Mouse (Mus musculus): ENCODE measurements around the gene Stk25. TPM values are rescaled to one million over a fixed set of nuclear protein-coding genes. Genes with fewer than 3 reads are reported as not detected.

Gene Stk25
- polyA plus RNA-seq, 1 experiment from 2014 or later: 222 TPM

- no peak for ATAC-seq
- H3K36me3 ChIP-seq (ENCODE audit: poor library complexity, severe bottlenecking): no peaks in the 10 kb centered on the region
- 84% methylated on average over 5 of the region's 5 CpGs for WGBS
- H3K27me3 ChIP-seq: no peaks in the 10 kb centered on the region
- H3K9me3 ChIP-seq (replicated peaks): 0 out of 2 replicates have a peak, but pooled peaks cover 6% of the 10 kb centered on the region
- H3K9ac ChIP-seq: no peak overlapping the region
- no peaks in the 10 kb centered on the region for H3K4me1 ChIP-seq
- H3K27ac ChIP-seq: no peak overlapping the region
- H3K4me3 ChIP-seq: no peak overlapping the region
- no peak overlapping the region for H3K4me2 ChIP-seq
Observed at GRCm38 (mm10) chr1:93657025-93657360, 1.5 kb downstream of the Stk25 start.

DNA sequence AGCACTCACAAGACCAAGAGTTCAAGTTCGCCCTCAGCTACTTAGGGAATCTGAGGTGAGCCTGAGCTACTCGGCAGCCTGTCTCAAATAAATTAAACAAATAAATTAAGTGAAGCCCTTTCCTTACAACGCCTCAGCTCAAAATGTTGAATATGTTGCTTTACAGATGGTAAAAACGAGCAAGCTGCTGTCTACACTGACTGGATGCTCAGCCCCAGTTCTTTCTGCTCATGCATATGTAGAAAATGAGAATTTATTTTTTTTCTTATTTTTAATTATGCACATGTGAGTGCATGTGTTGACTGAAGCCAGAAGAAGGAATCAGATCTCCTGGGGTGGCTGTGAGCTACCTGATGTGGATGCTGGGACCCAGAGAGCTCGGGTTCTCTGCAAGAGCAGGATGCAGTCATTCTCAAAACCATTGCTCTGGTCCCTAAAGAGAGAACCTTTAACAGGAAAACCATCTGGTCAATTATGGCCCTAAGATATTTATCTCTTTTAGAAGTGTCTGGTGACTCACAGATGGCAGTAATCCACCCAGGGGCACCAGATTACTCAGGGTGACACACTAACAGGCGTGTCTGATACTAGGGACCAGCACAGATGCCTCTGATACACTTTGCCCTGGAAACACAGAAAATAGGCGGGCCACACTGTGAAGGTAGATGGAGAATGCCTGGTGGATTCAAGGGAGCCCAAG lies 2.0 kb downstream of the Stk25 start:
- Histone ChIP-seq H3K36me3 (ENCODE audit: poor library complexity, severe bottlenecking) (no peaks in the 10 kb centered on the region), H3K4me2 (no peak overlapping the region), H3K27ac (no peak overlapping the region), H3K9ac (no peak overlapping the region), H3K4me1 (no peaks in the 10 kb centered on the region), H3K4me3 (no peak overlapping the region), H3K27me3 (no peaks in the 10 kb centered on the region), H3K9me3 (replicated peaks) (0 out of 2 replicates have a peak, but pooled peaks cover 6% of the 10 kb centered on the region)
- no peak for ATAC-seq
- 73% methylated on average over 7 of the region's 7 CpGs for WGBS

GRCm38 (mm10) chr1:93654798-93655197 lies 3.7 kb downstream of the Stk25 start:
- H3K9me3 ChIP-seq (replicated peaks): no peaks in the 10 kb centered on the region
- no peak overlapping the region for H3K4me2 ChIP-seq
- no peaks in the 10 kb centered on the region for H3K36me3 ChIP-seq (ENCODE audit: poor library complexity, severe bottlenecking)
- no peak overlapping the region for H3K27ac ChIP-seq
- no peaks in the 10 kb centered on the region for H3K4me1 ChIP-seq
- no peaks in the 10 kb centered on the region for H3K27me3 ChIP-seq
- 84% methylated on average over 2 of the region's 2 CpGs for WGBS
- no peak overlapping the region for H3K4me3 ChIP-seq
- no peak for ATAC-seq
- H3K9ac ChIP-seq: no peak overlapping the region

DNA sequence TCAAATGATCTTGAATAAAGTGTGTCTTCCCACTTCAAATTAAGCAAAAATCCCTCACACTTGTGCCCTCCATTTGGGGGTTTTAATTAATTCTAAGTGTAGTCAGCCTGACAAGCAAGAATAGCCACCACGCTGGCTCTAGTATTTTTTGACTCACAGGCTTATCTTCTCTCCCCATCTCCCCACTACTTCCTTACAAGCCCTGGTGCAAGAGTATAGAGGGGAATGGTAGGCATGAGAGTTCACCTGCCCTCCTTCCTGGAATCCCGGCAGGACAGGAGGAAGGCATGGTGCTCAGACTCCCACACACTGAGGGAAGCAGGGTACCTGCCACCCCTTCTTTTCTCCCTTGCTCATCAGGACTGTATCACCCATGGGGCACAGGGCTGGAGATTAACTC lies 4.2 kb downstream of the Stk25 start:
- no peak for ATAC-seq
- Histone ChIP-seq H3K9ac (no peak overlapping the region), H3K27me3 (no peaks in the 10 kb centered on the region), H3K9me3 (replicated peaks) (no peaks in the 10 kb centered on the region), H3K4me3 (no peak overlapping the region), H3K4me2 (no peak overlapping the region), H3K4me1 (no peaks in the 10 kb centered on the region), H3K36me3 (ENCODE audit: poor library complexity, severe bottlenecking) (no peaks in the 10 kb centered on the region), H3K27ac (no peak overlapping the region)
- 63% methylated on average over 2 of the region's 2 CpGs for WGBS

DNA sequence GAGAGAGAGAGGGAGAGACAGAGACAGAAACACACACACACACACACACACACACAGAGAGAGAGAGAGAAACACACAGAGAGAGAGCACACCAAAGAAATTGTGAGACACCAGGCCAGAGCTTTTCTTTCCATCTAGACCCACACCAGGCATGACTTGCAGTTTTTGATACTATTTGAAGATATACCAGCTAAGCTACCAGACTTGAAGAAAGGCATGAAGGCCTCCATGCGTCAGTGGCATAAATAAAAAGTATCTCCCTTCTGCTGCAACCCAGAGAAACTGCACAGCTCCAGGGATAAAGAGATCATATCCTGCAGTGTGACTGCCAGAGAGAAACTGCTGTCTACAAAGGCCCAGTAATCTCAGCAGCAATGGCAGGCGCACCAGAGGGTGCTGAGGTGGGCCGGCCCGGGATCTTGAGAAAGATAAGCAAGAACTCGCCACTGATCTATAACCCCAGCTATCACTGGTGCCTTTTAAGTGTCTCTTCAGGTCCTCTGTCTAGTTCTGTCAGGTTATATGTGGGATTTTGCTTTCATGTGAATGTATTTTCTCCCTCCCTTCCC lies 8.8 kb downstream of the Stk25 start:
- ATAC-seq: no peak
- H3K27me3 ChIP-seq: no peaks in the 10 kb centered on the region
- no peak overlapping the region for H3K4me2 ChIP-seq
- H3K9ac ChIP-seq: no peak overlapping the region
- H3K36me3 ChIP-seq (ENCODE audit: poor library complexity, severe bottlenecking): no peaks in the 10 kb centered on the region
- H3K4me1 ChIP-seq: no peaks in the 10 kb centered on the region
- no peaks in the 10 kb centered on the region for H3K9me3 ChIP-seq (replicated peaks)
- no peak overlapping the region for H3K27ac ChIP-seq
- H3K4me3 ChIP-seq: no peak overlapping the region
- 83% methylated on average over 5 of the region's 5 CpGs for WGBS

- ATAC-seq: no peak
- 90% methylated on average over 2 of the region's 2 CpGs for WGBS
- Histone ChIP-seq H3K27me3 (no peaks in the 10 kb centered on the region), H3K36me3 (ENCODE audit: poor library complexity, severe bottlenecking) (no peaks in the 10 kb centered on the region), H3K4me2 (no peak overlapping the region), H3K4me3 (no peak overlapping the region), H3K4me1 (no peaks in the 10 kb centered on the region), H3K9me3 (replicated peaks) (0 out of 2 replicates have a peak, but pooled peaks cover 2% of the 10 kb centered on the region), H3K27ac (no peak overlapping the region), H3K9ac (no peak overlapping the region)
Observed at GRCm38 (mm10) chr1:93642692-93643091, 15.8 kb downstream of the Stk25 start.

DNA sequence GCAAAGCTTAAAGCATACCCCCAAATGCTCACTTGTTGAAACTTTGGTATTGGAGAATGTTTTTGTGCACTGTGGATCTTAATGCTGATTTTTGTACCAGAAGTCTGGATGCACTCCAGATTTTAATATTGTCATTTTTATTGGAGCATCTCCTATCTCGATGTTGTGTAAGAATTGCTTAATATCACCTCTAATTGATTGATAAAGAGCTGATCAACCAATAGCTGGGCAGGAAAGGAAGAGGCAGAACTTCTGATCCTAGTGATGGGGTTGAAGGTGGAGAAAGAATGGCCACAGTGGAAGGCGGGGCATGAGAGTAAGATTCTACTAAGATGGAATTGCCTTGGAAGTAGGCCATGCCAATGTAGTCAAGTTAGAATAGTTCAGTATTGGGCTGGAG lies 16.5 kb downstream of the Stk25 start:
- 100% methylated on average over 2 of the region's 2 CpGs for WGBS
- ATAC-seq: no peak
- H3K27me3 ChIP-seq: no peaks in the 10 kb centered on the region
- H3K9me3 ChIP-seq (replicated peaks): 0 out of 2 replicates have a peak, but pooled peaks cover 2% of the 10 kb centered on the region
- H3K4me3 ChIP-seq: no peak overlapping the region
- no peak overlapping the region for H3K27ac ChIP-seq
- no peaks in the 10 kb centered on the region for H3K4me1 ChIP-seq
- H3K36me3 ChIP-seq (ENCODE audit: poor library complexity, severe bottlenecking): no peaks in the 10 kb centered on the region
- no peak overlapping the region for H3K4me2 ChIP-seq
- no peak overlapping the region for H3K9ac ChIP-seq

DNA sequence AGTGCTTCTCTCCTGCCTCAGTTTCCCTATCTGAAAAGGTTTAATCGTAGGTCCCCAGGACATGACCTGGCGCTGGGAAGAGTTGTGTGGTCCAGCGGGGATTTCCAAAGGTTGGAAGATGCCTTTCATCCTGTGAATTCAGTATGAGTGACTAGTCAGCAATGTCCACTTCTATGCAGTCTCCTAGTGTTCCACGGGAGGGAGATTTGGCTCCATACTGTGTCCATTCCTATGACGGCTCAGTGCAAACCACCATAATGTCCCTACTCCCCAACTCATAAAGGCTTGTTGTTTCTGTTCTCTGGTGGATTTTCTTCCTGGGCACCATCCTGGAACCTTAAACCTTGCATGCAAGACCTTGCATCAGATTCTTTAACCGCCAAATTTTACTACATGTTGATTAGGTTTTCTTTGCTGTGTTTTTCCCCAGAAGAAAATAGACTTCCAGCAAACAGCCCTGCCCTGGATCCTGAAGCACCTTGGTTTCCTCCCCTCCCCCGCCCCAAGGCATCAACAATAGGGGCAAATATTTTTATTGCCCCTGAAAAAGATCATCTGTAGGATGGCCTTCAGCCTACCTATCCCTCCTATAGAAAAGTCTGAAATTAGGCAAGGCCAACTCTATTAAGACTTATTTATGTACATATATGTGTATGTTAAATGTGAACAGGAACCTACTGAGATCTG lies 22.1 kb downstream of the Stk25 start:
- Histone ChIP-seq H3K9ac (peak overlapping the region; percentile 60), H3K9me3 (replicated peaks) (no peaks in the 10 kb centered on the region), H3K27me3 (no peaks in the 10 kb centered on the region), H3K36me3 (ENCODE audit: poor library complexity, severe bottlenecking) (peaks cover 8% of the 10 kb centered on the region), H3K27ac (peak overlapping the region; percentile 84), H3K4me1 (peaks cover 25% of the 10 kb centered on the region), H3K4me3 (peak overlapping the region; percentile 98), H3K4me2 (peak overlapping the region; percentile 97)
- 33% methylated on average over 7 of the region's 7 CpGs for WGBS
- peak; percentile 11 for ATAC-seq

GRCm38 (mm10) chr1:93635580-93636192 lies 22.8 kb downstream of the Stk25 start:
- peak; percentile 99 for ATAC-seq
- Histone ChIP-seq H3K27ac (peak overlapping the region; percentile 84), H3K4me2 (peak overlapping the region; percentile 97), H3K27me3 (no peaks in the 10 kb centered on the region), H3K9ac (peak overlapping the region; percentile 94), H3K9me3 (replicated peaks) (no peaks in the 10 kb centered on the region), H3K36me3 (ENCODE audit: poor library complexity, severe bottlenecking) (peaks cover 8% of the 10 kb centered on the region), H3K4me3 (peak overlapping the region; percentile 98), H3K4me1 (peaks cover 25% of the 10 kb centered on the region)
- WGBS: 2% methylated on average over 42 of the region's 44 CpGs

- WGBS: 0% methylated on average over 54 of the region's 58 CpGs
- H3K27me3 ChIP-seq: no peaks in the 10 kb centered on the region
- H3K36me3 ChIP-seq (ENCODE audit: poor library complexity, severe bottlenecking): peaks cover 8% of the 10 kb centered on the region
- H3K9ac ChIP-seq: peak overlapping the region; percentile 94
- peak overlapping the region; percentile 81 for H3K27ac ChIP-seq
- ATAC-seq: no peak
- peak overlapping the region; percentile 98 for H3K4me3 ChIP-seq
- no peaks in the 10 kb centered on the region for H3K9me3 ChIP-seq (replicated peaks)
- H3K4me1 ChIP-seq: peaks cover 25% of the 10 kb centered on the region
- H3K4me2 ChIP-seq: peak overlapping the region; percentile 97
Observed at GRCm38 (mm10) chr1:93635091-93635579, 23.3 kb downstream of the Stk25 start.

- ATAC-seq: no peak
- 11% methylated on average over 6 of the region's 6 CpGs for WGBS
- H3K4me1 ChIP-seq: peaks cover 25% of the 10 kb centered on the region
- H3K27ac ChIP-seq: peak overlapping the region; percentile 81; the same call in 1 of the 2 replicates
- H3K9me3 ChIP-seq (replicated peaks): no peaks in the 10 kb centered on the region
- H3K4me2 ChIP-seq: peak overlapping the region; percentile 97
- H3K4me3 ChIP-seq: peak overlapping the region; percentile 98
- peaks cover 8% of the 10 kb centered on the region for H3K36me3 ChIP-seq (ENCODE audit: poor library complexity, severe bottlenecking)
- H3K9ac ChIP-seq: peak overlapping the region; percentile 94
- no peaks in the 10 kb centered on the region for H3K27me3 ChIP-seq
Observed at GRCm38 (mm10) chr1:93634481-93634891, 24.0 kb downstream of the Stk25 start.

DNA sequence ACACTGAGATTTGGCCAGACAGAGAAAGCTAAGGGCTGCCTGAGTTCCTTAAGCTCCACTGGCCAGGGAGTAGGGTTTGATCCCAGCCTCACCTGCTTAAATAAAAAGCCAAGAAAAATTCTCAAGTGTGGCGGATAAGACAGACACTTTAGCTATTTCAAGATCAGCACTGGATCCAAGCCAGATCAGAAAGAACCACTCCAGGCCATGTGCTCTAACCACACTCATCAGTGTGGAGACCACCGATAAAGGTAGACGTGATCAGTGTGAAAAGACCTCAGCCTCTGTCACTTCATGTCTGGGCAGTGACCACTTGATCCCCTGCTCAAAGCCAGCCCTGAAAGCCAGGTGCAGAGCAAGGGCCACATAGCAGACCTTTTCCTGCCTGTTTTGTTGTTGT lies 25.7 kb downstream of the Stk25 start:
- H3K36me3 ChIP-seq (ENCODE audit: poor library complexity, severe bottlenecking): peaks cover 25% of the 10 kb centered on the region
- H3K9me3 ChIP-seq (replicated peaks): no peaks in the 10 kb centered on the region
- WGBS: 94% methylated on average over 3 of the region's 3 CpGs
- H3K4me3 ChIP-seq: no peak overlapping the region
- no peak overlapping the region for H3K9ac ChIP-seq
- no peak for ATAC-seq
- H3K27ac ChIP-seq: no peak overlapping the region
- no peaks in the 10 kb centered on the region for H3K27me3 ChIP-seq
- H3K4me1 ChIP-seq: peaks cover 25% of the 10 kb centered on the region
- no peak overlapping the region for H3K4me2 ChIP-seq

All from forebrain, embryonic 13.5 days (tissue).